Comparison of ENCODE assay signal across 8 mouse cellular contexts in the genomic region with DNA sequence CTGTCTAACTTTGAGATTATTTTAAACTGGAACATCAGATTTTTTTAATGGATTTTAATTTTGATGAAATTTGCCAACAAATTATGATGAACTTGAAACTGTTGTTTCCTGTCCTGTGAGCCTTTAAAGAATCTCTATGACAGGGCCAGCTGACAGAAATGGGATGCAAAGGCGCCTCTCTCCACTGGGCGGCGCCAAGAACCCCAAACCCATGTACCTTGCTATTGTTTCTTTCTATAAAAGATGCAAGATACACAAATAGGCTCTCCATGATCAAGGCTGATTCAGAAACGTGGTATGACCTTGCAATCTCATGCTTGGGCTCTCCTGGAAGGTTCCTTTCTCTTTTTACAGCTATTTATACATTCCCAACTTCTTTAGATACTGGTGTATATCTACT. TPM values are rescaled to one million over a fixed set of nuclear protein-coding genes. Genes with fewer than 3 reads are reported as not detected.
DNase-seq lines count a peak whose midpoint lies in the region.

No protein-coding gene starts in this region.

- intact Hi-C loops in heart, postnatal 25 days (cut with DNase I): loop anchor here (2.0 to 5.0 kb wide), 4 partner anchors 187 to 1260 kb away; partner anchors contain the start of gene Zfp644

- peak; percentile 53 for DNase-seq in heart, adult 11 months
- no peak for DNase-seq in heart, postnatal 25 days (ENCODE audit: low spot score)
- DNase-seq in right cerebral cortex, postnatal 25 days: peak; percentile 34
- no peak for DNase-seq in right cerebral cortex, adult 18-20 months
- DNase-seq in cerebellum, postnatal 25 days: peak; percentile 86 to 87
- DNase-seq in lung, postnatal 10 days: peak; percentile 51
- no peak for DNase-seq in right cerebral cortex, adult 2 months (ENCODE audit: low spot score in 2 of 2)
- no peak for DNase-seq in adrenal gland, adult 8-10 months

RNA-seq across cellular contexts. Expression of gene Barhl2, which starts 3.9 kb away (rescaled TPM):
- total RNA-seq in heart, postnatal 25 days (2021): not detected
- total RNA-seq in adrenal gland, adult 8-10 months (2022): not detected

Comparison
In these comparisons a context has a peak if more than half of its experiments do, and no peak if none do; other contexts are left out.
1. DNase-seq: peak in heart, adult 11 months (single experiment), right cerebral cortex, postnatal 25 days (single experiment), cerebellum, postnatal 25 days (2 of 2) and lung, postnatal 10 days (single experiment); none in heart, postnatal 25 days (single experiment), right cerebral cortex, adult 18-20 months (single experiment), right cerebral cortex, adult 2 months (0 of 2) and adrenal gland, adult 8-10 months (single experiment).